Mouse (Mus musculus) mature B cell (primary cell): ENCODE data around the gene Gm4201.
"Not testable (repeated sequence)": the region's sequence is repeated elsewhere in the genome, so short reads cannot be mapped to it uniquely, and the experiment has no call there.

ENCODE experiments used
- in situ Hi-C: fragments of 300-500 bp; cut with MboI; formaldehyde crosslinking; loops from 2 replicates; pipeline ENCODE4 v1.14.3; 2019

The Gm4201 gene

DNA sequence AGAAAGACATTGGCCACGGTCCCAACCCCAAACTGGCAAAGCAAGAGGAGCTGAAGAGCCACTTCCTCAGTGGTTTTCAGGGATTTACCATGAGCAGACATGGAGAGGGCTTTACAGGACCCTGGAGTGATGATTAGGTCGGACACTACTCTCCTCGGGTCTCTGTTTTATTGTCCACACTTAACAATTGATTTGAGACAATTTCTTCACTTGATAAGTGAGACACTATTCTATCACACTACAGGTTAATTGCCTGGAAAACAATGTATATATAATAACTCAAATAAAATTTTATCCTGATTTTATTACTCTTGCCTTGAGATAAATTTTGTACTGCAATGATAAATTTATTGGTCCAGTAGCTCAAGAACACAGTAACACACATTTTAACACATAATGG, at the start of gene Gm4201:
Gene Gm4201 (minus strand): TSS at position 101 of the 400 bp plus-strand sequence.
- in situ Hi-C loops = not testable (repeated sequence)

DNA sequence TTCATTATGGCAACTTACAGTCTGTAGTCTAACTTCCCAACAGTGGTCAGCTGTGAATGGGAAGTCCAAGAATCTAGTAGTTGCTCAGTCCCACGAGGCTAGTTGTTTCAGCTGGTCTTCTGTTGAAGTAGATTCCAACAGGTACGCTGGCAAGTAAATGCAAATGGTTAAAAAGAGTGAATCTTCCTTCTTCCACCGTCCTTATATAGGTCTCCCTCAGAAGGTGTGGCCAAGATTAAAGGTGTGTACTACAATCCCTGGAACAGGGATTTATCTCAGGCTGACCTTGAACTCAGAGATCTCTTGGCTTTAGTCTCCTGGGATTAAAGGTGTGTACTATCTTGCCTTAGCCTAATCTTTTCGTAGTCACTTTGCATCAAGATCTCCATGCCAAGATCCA, 22.9 kb upstream of the Gm4201 start, which contains the start of gene Gm4565:
Gene Gm4565 (minus strand): TSS at position 101 of the 400 bp plus-strand sequence.
- in situ Hi-C loops = not testable (repeated sequence)

DNA sequence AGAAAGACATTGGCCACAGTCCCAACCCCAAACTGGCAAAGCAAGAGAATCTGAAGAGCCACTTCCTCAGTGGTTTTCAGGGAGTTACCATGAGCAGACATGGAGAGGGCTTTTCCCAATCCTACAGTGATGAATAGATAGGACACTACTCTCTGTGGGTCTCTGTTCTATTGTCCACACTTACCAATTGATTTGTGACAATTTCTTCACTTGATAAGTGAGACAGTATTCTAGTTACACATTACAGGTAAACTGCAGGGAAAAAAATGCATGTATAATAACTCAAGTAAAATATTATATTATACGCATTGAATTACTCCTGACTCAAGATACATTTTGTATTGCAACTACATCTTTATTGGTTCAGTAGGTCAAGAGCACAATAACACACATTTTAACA, 30.4 kb downstream of the Gm4201 start, which contains the start of gene Gm8677:
Gene Gm8677 (minus strand): TSS at position 101 of the 400 bp plus-strand sequence.
- in situ Hi-C loops = not testable (repeated sequence)

DNA sequence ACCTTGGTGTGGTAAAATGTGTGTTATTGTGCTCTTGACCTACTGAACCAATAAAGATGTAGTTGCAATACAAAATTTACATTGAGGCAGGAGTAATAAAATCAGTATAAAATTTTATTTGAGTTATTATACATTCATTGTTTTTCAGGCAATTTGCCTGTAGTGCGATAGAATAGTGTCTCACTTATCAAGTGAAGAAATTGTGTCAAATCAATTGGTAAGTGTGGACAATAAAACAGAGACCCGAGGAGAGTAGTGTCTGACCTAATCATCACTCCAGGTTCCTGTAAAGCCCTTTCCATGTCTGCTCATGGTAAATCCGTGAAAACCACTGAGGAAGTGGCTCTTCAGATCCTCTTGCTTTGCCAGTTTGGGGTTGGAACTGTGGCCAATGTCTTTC, 42.5 kb downstream of the Gm4201 start, which contains the start of gene Vmn1r152:
Gene Vmn1r152 (plus strand): TSS at position 301 of the 400 bp plus-strand sequence.
- in situ Hi-C loops = not testable (repeated sequence)
